Mouse (Mus musculus) C3H10T1/2 (cell line): ENCODE results near the gene Arhgap17. TPM values are rescaled to one million over a fixed set of nuclear protein-coding genes. Genes with fewer than 3 reads are reported as not detected.

Experiments used
- polyA plus RNA-seq, 2 experiments: library from polyadenylated mRNA; unstranded; fragments of >200 nt; fragmentation: generic; extraction: Trizol; gene quantifications; one replicate each; pipeline ENCODE4 v1.2.1; 2012; ENCODE audit warnings: missing spikeins in 2 of 2

Gene Arhgap17
- polyA plus RNA-seq: 10 to 100 TPM in 1 of 2 experiments, 1 to 10 TPM in 1; 4.1 to 15.6 TPM

GRCm38 (mm10) chr7:123369759-123370481, at the start of gene Arhgap17, which contains the start of gene Lcmt1:
Arhgap17 (minus strand) TSS chr7:123369915.
Lcmt1 (plus strand) TSS chr7:123369784.

Other genes starting within 250 kb of the Arhgap17 start
- 10 to 100 TPM; 11.2 to 21.0 TPM for gene Tnrc6a, start 246.0 kb downstream of the Arhgap17 start, polyA plus RNA-seq
- under 1 TPM; 0.01 to 0.02 TPM for gene Slc5a11, start 155.1 kb downstream of the Arhgap17 start, polyA plus RNA-seq
- 10 to 100 TPM; 17.5 to 37.8 TPM for gene Lcmt1, start 131 bp downstream of the Arhgap17 start, polyA plus RNA-seq
- gene Aqp8, start 92.4 kb upstream of the Arhgap17 start, polyA plus RNA-seq: under 1 TPM in 1 of 2 experiments, not detected in 1; 0.12 TPM
- gene Zkscan2, start 130.5 kb upstream of the Arhgap17 start, polyA plus RNA-seq: not detected